Mouse (Mus musculus): ENCODE measurements at regions not wholly inside any gene's neighbourhood (a gene's known extent, or its start where the extent isn't known, plus 50 kb on each side); places are given as distances from the start of the nearest gene placed in this dataset.

- DNase-seq (ENCODE audit: low spot score): no peak
These were observed 414.8 kb downstream of the Klf5 start for GRCm38 (mm10) chr14:99713069-99713830.

- DNase-seq (ENCODE audit: low spot score): no peak
These were observed 435.1 kb downstream of the Klf5 start for GRCm38 (mm10) chr14:99733474-99734199.

DNA sequence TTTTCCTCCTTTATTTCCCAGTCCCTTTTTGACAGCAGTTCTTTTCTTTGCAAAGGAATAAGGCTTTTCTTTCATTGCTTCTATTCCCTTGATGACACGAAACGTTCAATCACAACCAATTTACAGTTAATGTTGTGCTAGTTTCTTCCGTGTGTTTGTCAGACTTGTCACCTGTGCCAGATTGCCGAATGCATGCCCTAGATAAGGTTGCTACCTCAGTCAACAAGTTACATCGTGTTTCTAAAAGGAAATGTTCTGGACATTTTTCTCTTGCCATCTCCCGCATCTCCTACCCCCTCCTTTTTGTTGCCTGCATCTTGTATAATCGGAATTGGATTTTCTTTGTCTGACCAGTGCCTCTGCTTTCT lies 435.7 kb downstream of the Klf5 start:
- DNase-seq (ENCODE audit: low spot score): no peak

- DNase-seq (ENCODE audit: low spot score): no peak
These were observed 445.3 kb downstream of the Klf5 start for GRCm38 (mm10) chr14:99743625-99744297.

DNA sequence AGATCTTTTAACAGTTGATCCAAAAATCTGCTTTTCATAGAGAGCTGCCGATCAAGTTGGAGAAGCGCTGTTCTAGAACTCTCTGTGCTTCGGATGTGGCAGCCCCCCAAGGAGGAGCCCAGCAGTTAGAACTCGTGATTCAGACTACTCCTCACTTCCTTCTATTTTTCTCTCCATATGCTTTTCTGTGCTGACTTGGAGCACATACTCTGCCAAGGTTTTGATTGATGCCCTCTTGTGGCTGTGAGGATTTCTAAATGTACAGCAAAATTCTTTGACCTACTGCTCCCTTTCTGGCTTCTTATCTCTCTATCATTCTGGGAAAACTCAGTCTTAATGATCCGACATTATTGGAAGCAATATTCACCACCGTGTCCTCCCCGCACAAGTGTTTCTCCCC lies 446.7 kb downstream of the Klf5 start:
- no peak for DNase-seq (ENCODE audit: low spot score)

- DNase-seq (ENCODE audit: low spot score): no peak
These were observed 449.7 kb downstream of the Klf5 start for GRCm38 (mm10) chr14:99748166-99748565.

DNA sequence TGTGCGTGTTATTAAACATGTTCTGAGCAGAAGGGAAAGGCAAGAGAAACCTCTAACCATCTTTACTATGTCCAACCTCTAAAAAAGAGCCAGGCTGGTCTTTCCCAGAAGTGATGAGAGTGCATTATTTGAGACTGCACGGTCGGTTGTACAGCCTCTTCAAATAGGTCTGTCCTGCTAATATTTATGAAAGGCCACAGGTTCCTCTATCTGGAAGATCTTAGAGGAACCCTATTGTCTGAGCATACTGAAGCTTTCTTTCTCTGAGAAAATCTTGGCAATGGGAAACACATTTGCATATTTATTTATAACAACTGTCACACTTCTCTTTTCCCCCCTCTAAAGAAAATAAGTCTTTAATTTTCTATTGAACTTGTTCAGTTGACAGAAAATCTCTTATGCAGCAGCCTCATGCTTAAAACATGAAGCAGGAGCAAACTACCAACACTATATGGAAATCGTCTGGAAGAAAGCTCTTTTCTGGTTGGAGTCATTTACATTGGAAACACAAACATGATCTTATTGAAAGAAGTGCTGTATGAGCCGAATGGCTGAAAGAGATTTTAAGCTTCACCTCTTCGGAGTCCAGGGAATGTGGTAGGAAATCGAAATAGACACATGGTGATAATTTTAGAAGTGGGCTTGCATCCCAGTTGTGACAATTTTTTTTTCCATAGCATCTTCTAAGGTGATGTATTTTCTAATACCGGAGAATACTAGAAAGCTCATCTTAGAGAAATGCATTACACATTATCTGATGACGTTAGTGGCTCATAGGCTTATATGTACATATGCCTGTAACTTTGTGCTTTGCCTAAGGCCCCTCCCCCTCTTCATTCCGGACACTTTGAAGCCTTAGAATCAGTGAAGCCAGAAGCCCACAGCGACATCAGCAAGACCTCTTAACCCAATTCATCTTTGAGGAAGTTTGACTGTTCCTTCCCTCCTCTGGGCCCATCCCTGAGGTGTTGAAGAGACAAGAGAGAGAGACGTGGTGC lies 451.1 kb downstream of the Klf5 start:
- no peak for DNase-seq (ENCODE audit: low spot score)

GRCm38 (mm10) chr14:99758045-99758444 lies 459.6 kb downstream of the Klf5 start:
- no peak for DNase-seq (ENCODE audit: low spot score)

DNA sequence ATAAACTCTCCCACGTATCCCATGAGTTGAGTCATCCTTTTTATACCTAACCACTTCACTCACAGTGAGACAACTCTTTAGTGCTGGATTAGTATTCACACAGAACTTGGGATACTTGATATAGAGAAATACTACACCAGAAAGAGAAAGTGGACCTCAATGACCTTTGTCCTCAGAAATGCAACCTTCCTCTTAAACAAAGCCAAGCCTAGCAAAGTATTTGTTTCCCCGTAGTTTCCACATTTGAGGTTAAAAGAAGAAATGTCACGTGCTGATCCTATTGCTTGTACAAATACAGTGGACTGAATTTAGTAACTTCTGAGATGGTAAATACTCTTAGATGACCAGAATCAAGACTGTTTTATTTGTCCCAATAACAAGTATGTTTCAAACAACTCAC lies 464.8 kb downstream of the Klf5 start:
- DNase-seq (ENCODE audit: low spot score): no peak

- no peak for DNase-seq (ENCODE audit: low spot score)
These were observed 472.5 kb downstream of the Klf5 start for GRCm38 (mm10) chr14:99771009-99771408.

GRCm38 (mm10) chr14:99772774-99773423 lies 474.4 kb downstream of the Klf5 start:
- no peak for DNase-seq (ENCODE audit: low spot score)

DNA sequence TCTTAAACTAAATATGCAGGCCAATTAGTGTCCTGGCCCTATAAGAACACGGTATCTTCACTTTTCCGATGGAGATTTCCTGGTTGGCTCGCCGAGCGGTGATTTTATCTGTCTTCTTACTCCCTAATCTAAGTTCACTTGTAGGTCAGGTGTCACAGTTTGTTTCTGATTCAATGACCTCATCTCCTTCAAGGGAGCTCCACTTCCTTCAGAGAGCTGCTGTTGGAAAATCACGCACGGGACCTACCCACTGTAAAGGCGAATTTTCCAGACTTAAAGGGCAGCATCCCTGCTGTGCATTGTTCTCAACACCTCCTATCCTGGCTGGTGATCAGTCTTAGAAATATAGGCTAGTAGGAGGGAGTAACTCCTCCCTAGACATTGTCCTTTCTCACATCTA lies 480.0 kb downstream of the Klf5 start:
- DNase-seq (ENCODE audit: low spot score): no peak

DNA sequence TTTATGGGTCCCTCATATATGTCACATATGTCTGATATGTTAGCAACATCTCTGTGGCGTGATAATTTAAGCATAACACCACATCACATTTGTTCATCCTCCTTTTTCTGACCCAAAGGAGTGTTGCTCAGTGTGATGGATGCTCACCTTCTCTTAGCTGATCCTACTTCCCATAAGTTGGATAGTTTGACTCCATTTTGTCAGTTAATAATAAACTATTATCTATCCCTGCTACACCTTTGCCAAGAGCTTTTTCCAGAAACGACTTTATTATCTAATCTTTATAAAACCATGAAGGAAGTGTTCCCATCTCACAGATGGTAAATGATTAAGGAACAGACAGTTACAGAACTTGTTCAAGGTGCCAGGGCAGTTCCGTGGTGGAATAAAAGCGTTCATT lies 480.5 kb downstream of the Klf5 start:
- DNase-seq (ENCODE audit: low spot score): no peak

GRCm38 (mm10) chr14:99783646-99784045 lies 485.2 kb downstream of the Klf5 start:
- no peak for DNase-seq (ENCODE audit: low spot score)

DNA sequence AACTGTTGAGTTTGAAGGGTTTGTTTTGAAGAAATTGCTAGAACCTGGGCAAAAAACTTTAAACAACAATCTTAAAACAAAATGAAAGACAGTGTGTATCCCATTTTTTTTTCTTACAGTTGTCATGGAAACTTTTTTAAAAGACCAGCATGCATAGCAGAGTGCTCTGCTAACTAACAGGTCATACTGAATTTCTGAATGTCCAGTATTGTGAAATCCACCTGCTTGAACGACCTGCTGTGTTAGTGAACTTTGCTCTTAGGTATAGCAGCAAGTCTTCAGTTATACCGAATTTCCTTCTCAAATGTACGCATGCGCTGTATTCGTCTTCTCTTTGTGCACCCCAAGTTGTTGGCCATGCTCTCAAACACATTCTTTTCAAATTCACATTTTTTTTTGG lies 486.6 kb downstream of the Klf5 start:
- DNase-seq (ENCODE audit: low spot score): no peak

DNA sequence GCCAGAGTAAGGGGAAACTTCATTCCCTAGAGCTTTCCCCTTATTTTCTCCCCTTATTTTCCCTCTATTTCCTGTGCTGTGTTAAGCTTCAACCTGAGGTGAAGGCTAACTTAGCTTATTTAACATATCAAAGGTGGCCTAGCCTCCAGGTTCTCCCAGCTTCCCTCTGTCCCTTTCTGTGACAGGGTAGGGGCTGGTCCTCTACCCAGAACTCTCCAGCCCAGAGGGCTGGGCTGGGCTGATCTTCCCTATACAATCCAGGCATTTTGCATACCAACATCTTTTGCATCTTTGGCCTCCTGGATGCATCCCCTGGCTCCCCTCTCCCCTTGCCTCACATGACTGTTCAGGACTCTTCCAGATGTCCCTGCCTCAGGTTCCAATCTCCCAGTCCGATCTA lies 487.9 kb downstream of the Klf5 start:
- no peak for DNase-seq (ENCODE audit: low spot score)

- no peak for DNase-seq (ENCODE audit: low spot score)
These were observed 489.7 kb downstream of the Klf5 start for GRCm38 (mm10) chr14:99788185-99788584.

DNA sequence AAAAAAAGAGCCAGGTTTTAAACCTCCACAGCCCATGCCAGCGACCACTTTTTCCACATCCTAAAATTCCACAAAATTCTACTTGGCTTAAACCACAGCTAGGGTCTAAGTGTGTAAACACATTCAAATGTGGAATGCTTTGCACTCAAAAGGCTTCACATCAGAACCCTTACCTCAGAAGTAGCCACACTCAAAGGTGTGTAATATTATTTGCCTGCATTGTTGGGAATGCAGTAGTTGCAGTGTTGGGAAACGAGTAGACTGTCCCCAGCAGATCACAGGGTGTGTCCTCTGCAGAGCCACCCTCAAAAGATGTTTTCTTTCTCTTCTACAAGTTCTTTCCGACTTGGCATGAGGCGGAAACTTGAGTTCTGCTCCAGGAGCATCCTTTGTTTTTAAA lies 488.2 kb downstream of the Klf12 start:
- DNase-seq (ENCODE audit: low spot score): no peak

DNA sequence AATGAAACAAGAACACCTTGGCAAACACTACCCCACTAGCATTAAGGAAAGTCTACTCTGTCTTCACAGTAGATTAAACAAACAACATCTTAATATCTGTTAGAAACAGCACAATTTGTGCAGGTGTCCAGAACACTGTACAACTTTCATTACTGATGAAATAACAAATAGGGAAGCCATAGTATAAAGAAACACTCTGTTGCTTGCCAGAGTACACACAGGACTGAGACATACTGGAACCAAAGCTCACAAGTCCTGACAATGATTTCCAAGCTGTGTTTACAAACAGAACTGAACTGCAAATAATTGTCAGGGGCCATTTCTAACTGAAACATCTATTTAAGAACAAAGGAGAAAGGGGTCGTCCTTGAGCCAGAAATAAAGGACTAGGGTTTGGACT lies 478.4 kb downstream of the Klf12 start:
- DNase-seq (ENCODE audit: low spot score): no peak

GRCm38 (mm10) chr14:99806599-99806998 lies 477.9 kb downstream of the Klf12 start:
- DNase-seq (ENCODE audit: low spot score): no peak

DNA sequence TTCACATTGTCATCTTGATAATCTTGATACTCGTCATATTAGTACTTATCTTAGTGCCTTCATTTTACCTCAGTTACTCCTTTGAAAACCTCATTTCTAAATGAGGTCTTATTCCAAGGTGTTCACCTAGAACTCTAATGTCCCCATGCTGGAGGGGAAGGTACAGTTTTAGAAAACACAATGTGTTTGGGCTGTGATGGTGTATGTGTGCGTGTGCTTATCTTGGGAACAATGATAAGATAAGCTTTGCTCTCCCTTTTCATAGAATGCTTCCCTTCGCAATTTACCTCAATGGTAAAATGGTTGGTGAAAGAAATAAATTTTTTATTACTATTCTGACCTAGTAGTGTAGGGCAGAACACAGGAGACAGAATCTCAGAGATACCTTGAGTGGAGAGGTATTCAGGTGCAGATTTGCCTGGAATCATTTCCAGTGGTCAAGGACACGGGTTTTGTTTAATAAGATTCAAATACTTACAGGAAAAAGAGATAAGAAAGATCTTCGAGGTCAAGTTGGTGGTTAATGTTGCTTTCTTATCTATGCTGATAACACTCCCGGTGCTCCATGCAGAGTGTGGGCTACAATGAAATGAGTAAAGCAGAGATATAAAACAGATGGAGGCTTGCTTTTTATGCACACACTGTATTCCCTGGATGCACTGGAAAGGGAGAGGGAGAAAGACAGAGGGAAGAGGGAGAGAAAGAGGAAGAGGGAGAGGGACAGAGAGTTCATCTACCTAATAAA lies 471.6 kb downstream of the Klf12 start:
- DNase-seq (ENCODE audit: low spot score): no peak
